Mouse (Mus musculus) ES-Bruce4 (cell line): ENCODE results near the gene Haghl.

Experiments
- CTCF ChIP-seq: IDR thresholded peaks from one replicate; pipeline ENCODE4 v1.8.1; 2011; ENCODE audit warnings: low read depth, low read length
- EP300 ChIP-seq: IDR thresholded peaks from 2 replicates; pipeline ENCODE4 v1.6.1; 2011; ENCODE audit warnings: low read depth, low read length; ENCODE audit not compliant: insufficient read depth
- POLR2A ChIP-seq: IDR thresholded peaks from one replicate; pipeline ENCODE4 v1.8.1; 2011; ENCODE audit warnings: low read length; ENCODE audit not compliant: insufficient read depth

GRCm38 (mm10) chr17:25833291-25833663, 47.8 kb upstream of the Haghl start, which contains the start of gene Stub1:
- TF ChIP-seq POLR2A: no peak
- TF ChIP-seq CTCF: no peak
- TF ChIP-seq EP300: no peak
